Mouse (Mus musculus) hindbrain, embryonic 13.5 days (tissue): ENCODE results near the gene Hmgb1. TPM values are rescaled to one million over a fixed set of nuclear protein-coding genes. Genes with fewer than 3 reads are reported as not detected.
A peak's percentile ranks its signal among the peaks of the same experiment; 100 is the strongest.

Experiments
- ATAC-seq: fragments of 200-750 bp; cut with Nextera tagmentation; 2 replicates; pipeline ENCODE4 v1.8.0; 2017; ENCODE audit warnings: moderate TSS enrichment; ENCODE audit not compliant: low FRiP score
- H3K27ac ChIP-seq: fragments of 300-500 bp; sonication (generic); 2 replicates; pipeline ENCODE4 v1.5.1; 2015; ENCODE audit warnings: inconsistent platforms, mild to moderate bottlenecking, moderate library complexity
- H3K27me3 ChIP-seq: fragments of 300-500 bp; sonication (generic); 2 replicates; pipeline ENCODE4 v1.6.1; 2015; ENCODE audit warnings: mild to moderate bottlenecking, inconsistent platforms
- H3K36me3 ChIP-seq: fragments of 300-500 bp; sonication (generic); 2 replicates; pipeline ENCODE4 v1.6.1; 2015; ENCODE audit warnings: mild to moderate bottlenecking, inconsistent platforms
- H3K4me1 ChIP-seq: fragments of 300-500 bp; sonication (generic); replicated peaks from 2 replicates; pipeline ENCODE4 v1.6.1; 2015; ENCODE audit warnings: inconsistent platforms
- H3K4me2 ChIP-seq: fragments of 300-500 bp; sonication (generic); 2 replicates; pipeline ENCODE4 v1.6.1; 2015; ENCODE audit warnings: inconsistent platforms, mild to moderate bottlenecking, moderate library complexity
- H3K4me3 ChIP-seq: fragments of 300-500 bp; sonication (generic); 2 replicates; pipeline ENCODE4 v1.5.1; 2015; ENCODE audit warnings: mild to moderate bottlenecking, inconsistent platforms
- H3K9ac ChIP-seq: fragments of 300-500 bp; sonication (generic); 2 replicates; pipeline ENCODE4 v1.6.1; 2015; ENCODE audit warnings: mild to moderate bottlenecking, inconsistent platforms
- H3K9me3 ChIP-seq: fragments of 300-500 bp; sonication (generic); 2 replicates; pipeline ENCODE4 v1.6.1; 2016; ENCODE audit warnings: inconsistent platforms
- WGBS: fragments of 180-500 bp; shearing (Covaris S2); methylation state at CpG from one replicate; pipeline ENCODE4 v1.1.7; 2015; 5-methylcytosine and 5-hydroxymethylcytosine counted together
- polyA plus RNA-seq: library from polyadenylated mRNA; unstranded; fragments of >200 nt; fragmentation: Nextera tagmentation; extraction: Ambion mirVana; gene quantifications from 2 replicates; pipeline ENCODE4 v1.2.1, GENCODE M21; 2015

The Hmgb1 gene
- polyA plus RNA-seq, 1 experiment from 2014 or later: 984 TPM

GRCm38 (mm10) chr5:149208776-149209175 is 24.5 kb upstream of the Hmgb1 start:
- no peak for ATAC-seq
- Histone ChIP-seq H3K4me3 (no peak overlapping the region), H3K27me3 (no peaks in the 10 kb centered on the region), H3K4me2 (no peak overlapping the region), H3K9ac (no peak overlapping the region), H3K4me1 (peaks cover 12% of the 10 kb centered on the region), H3K27ac (no peak overlapping the region), H3K36me3 (peaks cover 65% of the 10 kb centered on the region), H3K9me3 (no peaks in the 10 kb centered on the region)
- WGBS: 76% methylated on average over 7 of the region's 7 CpGs

- ATAC-seq: no peak
Measured at GRCm38 (mm10) chr5:149207661-149208060, 23.4 kb upstream of the Hmgb1 start.

GRCm38 (mm10) chr5:149206286-149206685 is 22.0 kb upstream of the Hmgb1 start:
- Histone ChIP-seq H3K9ac (no peak overlapping the region), H3K27me3 (no peaks in the 10 kb centered on the region), H3K4me1 (peaks cover 12% of the 10 kb centered on the region), H3K4me3 (no peak overlapping the region), H3K36me3 (peaks cover 66% of the 10 kb centered on the region), H3K27ac (no peak overlapping the region), H3K9me3 (no peaks in the 10 kb centered on the region), H3K4me2 (no peak overlapping the region)
- WGBS: 74% methylated on average over 5 of the region's 5 CpGs
- no peak for ATAC-seq

More at GRCm38 (mm10) chr5:149207661-149208060, 23.4 kb upstream of the Hmgb1 start:
- Histone ChIP-seq H3K27ac (no peak overlapping the region), H3K9me3 (no peaks in the 10 kb centered on the region), H3K4me3 (no peak overlapping the region), H3K4me2 (no peak overlapping the region), H3K4me1 (peaks cover 12% of the 10 kb centered on the region), H3K9ac (no peak overlapping the region), H3K36me3 (peaks cover 65% of the 10 kb centered on the region), H3K27me3 (no peaks in the 10 kb centered on the region)
- 76% methylated on average over 6 of the region's 6 CpGs for WGBS

- 0 out of 2 replicates have a peak overlapping the region, but pooled peaks have one; percentile 5 for H3K9ac ChIP-seq
- 82% methylated on average over 8 of the region's 8 CpGs for whole genome bisulfite sequencing
Measured at GRCm38 (mm10) chr5:149205265-149205664, 21.0 kb upstream of the Hmgb1 start.

GRCm38 (mm10) chr5:149204822-149205221 is 20.5 kb upstream of the Hmgb1 start:
- H3K4me3 ChIP-seq: no peak overlapping the region
- WGBS: 94% methylated on average over 7 of the region's 7 CpGs
- no peak overlapping the region for H3K4me2 ChIP-seq
- no peak for ATAC-seq
- peaks cover 61% of the 10 kb centered on the region for H3K36me3 ChIP-seq
- no peak overlapping the region for H3K9ac ChIP-seq
- H3K27me3 ChIP-seq: no peaks in the 10 kb centered on the region
- no peak overlapping the region for H3K27ac ChIP-seq
- H3K9me3 ChIP-seq: no peaks in the 10 kb centered on the region
- peaks cover 12% of the 10 kb centered on the region for H3K4me1 ChIP-seq

More at GRCm38 (mm10) chr5:149205265-149205664, 21.0 kb upstream of the Hmgb1 start:
- H3K27ac ChIP-seq: no peak overlapping the region
- H3K9me3 ChIP-seq: no peaks in the 10 kb centered on the region
- H3K27me3 ChIP-seq: no peaks in the 10 kb centered on the region
- peaks cover 63% of the 10 kb centered on the region for H3K36me3 ChIP-seq
- ATAC-seq: no peak
- no peak overlapping the region for H3K4me3 ChIP-seq
- H3K4me2 ChIP-seq: no peak overlapping the region
- peaks cover 12% of the 10 kb centered on the region for H3K4me1 ChIP-seq

- 89% methylated on average over 4 of the region's 4 CpGs for WGBS
- no peak for ATAC-seq
- Histone ChIP-seq H3K36me3 (peaks cover 63% of the 10 kb centered on the region), H3K4me1 (peaks cover 5% of the 10 kb centered on the region; the same call in 1 of the 2 replicates), H3K4me2 (no peak overlapping the region), H3K27ac (no peak overlapping the region), H3K4me3 (no peak overlapping the region), H3K9me3 (no peaks in the 10 kb centered on the region), H3K27me3 (no peaks in the 10 kb centered on the region), H3K9ac (no peak overlapping the region)
Measured at GRCm38 (mm10) chr5:149203796-149204375, 19.6 kb upstream of the Hmgb1 start.

GRCm38 (mm10) chr5:149202941-149203340 is 18.7 kb upstream of the Hmgb1 start:
- Histone ChIP-seq H3K27me3 (no peaks in the 10 kb centered on the region), H3K4me3 (no peak overlapping the region), H3K4me2 (no peak overlapping the region), H3K9me3 (no peaks in the 10 kb centered on the region), H3K36me3 (peaks cover 67% of the 10 kb centered on the region), H3K4me1 (0 out of 2 replicates have a peak, but pooled peaks cover 3% of the 10 kb centered on the region), H3K9ac (no peak overlapping the region), H3K27ac (no peak overlapping the region)
- 89% methylated on average over 5 of the region's 5 CpGs for WGBS
- no peak for ATAC-seq

- H3K4me3 ChIP-seq: no peak overlapping the region
- peaks cover 31% of the 10 kb centered on the region for H3K4me1 ChIP-seq
- H3K9ac ChIP-seq: no peak overlapping the region
- H3K27ac ChIP-seq: no peak overlapping the region
- ATAC-seq: no peak
- peaks cover 71% of the 10 kb centered on the region for H3K36me3 ChIP-seq
- H3K27me3 ChIP-seq: no peaks in the 10 kb centered on the region
- H3K4me2 ChIP-seq: no peak overlapping the region
- WGBS: 94% methylated on average over 1 of the region's 1 CpGs
- H3K9me3 ChIP-seq: no peaks in the 10 kb centered on the region
Measured at GRCm38 (mm10) chr5:149198782-149199181, 14.5 kb upstream of the Hmgb1 start.

GRCm38 (mm10) chr5:149196611-149197010 is 12.3 kb upstream of the Hmgb1 start:
- Histone ChIP-seq H3K4me3 (no peak overlapping the region), H3K9ac (no peak overlapping the region), H3K27me3 (no peaks in the 10 kb centered on the region), H3K4me2 (0 out of 2 replicates have a peak overlapping the region, but pooled peaks have one; percentile 26), H3K4me1 (peaks cover 31% of the 10 kb centered on the region), H3K27ac (no peak overlapping the region), H3K36me3 (peaks cover 67% of the 10 kb centered on the region), H3K9me3 (no peaks in the 10 kb centered on the region)
- 3% methylated on average over 1 of the region's 1 CpGs for WGBS
- no peak for ATAC-seq

GRCm38 (mm10) chr5:149190160-149190559 is 5.9 kb upstream of the Hmgb1 start:
- 97% methylated on average over 1 of the region's 1 CpGs for WGBS
- H3K9ac ChIP-seq: no peak overlapping the region
- no peak overlapping the region for H3K4me3 ChIP-seq
- H3K36me3 ChIP-seq: peaks cover 64% of the 10 kb centered on the region
- no peaks in the 10 kb centered on the region for H3K9me3 ChIP-seq
- H3K27ac ChIP-seq: no peak overlapping the region
- ATAC-seq: no peak
- H3K4me1 ChIP-seq: peaks cover 25% of the 10 kb centered on the region
- no peak overlapping the region for H3K4me2 ChIP-seq
- H3K27me3 ChIP-seq: no peaks in the 10 kb centered on the region

GRCm38 (mm10) chr5:149185806-149186205 is 1.5 kb upstream of the Hmgb1 start:
- H3K27ac ChIP-seq: no peak overlapping the region
- WGBS: 86% methylated on average over 3 of the region's 3 CpGs
- no peaks in the 10 kb centered on the region for H3K27me3 ChIP-seq
- peak overlapping the region; percentile 85 for H3K9ac ChIP-seq
- H3K4me1 ChIP-seq: peaks cover 26% of the 10 kb centered on the region
- peaks cover 25% of the 10 kb centered on the region for H3K36me3 ChIP-seq
- ATAC-seq: no peak
- H3K4me2 ChIP-seq: peak overlapping the region; percentile 67
- no peaks in the 10 kb centered on the region for H3K9me3 ChIP-seq
- H3K4me3 ChIP-seq: peak overlapping the region; percentile 67

- Histone ChIP-seq H3K4me3 (peak overlapping the region; percentile 67), H3K4me2 (peak overlapping the region; percentile 67), H3K9ac (peak overlapping the region; percentile 85), H3K27me3 (no peaks in the 10 kb centered on the region), H3K9me3 (no peaks in the 10 kb centered on the region), H3K36me3 (peaks cover 15% of the 10 kb centered on the region), H3K27ac (peak overlapping the region; percentile 87), H3K4me1 (peaks cover 26% of the 10 kb centered on the region)
- no peak for ATAC-seq
- under 1% methylated on average over 20 of the region's 20 CpGs for WGBS
Measured at GRCm38 (mm10) chr5:149184844-149185186, 526 bp upstream of the Hmgb1 start.

- H3K9me3 ChIP-seq: no peaks in the 10 kb centered on the region
- H3K9ac ChIP-seq: peak overlapping the region; percentile 78
- peak overlapping the region; percentile 59 for H3K4me3 ChIP-seq
- WGBS: 0% methylated on average over 13 of the region's 13 CpGs
- H3K4me2 ChIP-seq: peak overlapping the region; percentile 54
- peaks cover 4% of the 10 kb centered on the region; the same call in 1 of the 2 replicates for H3K36me3 ChIP-seq
- H3K27me3 ChIP-seq: no peaks in the 10 kb centered on the region
- H3K27ac ChIP-seq: peak overlapping the region; percentile 94
- ATAC-seq: no peak
- peaks cover 26% of the 10 kb centered on the region for H3K4me1 ChIP-seq
Measured at GRCm38 (mm10) chr5:149183721-149184103, 577 bp downstream of the Hmgb1 start.
